Mouse (Mus musculus) MEL (cell line): Measurements from ENCODE around the gene Rsf1. TPM values are rescaled to one million over a fixed set of nuclear protein-coding genes. Genes with fewer than 3 reads are reported as not detected.
A peak's percentile ranks its signal among the peaks of the same experiment; 100 is the strongest.

Experiments
- DNase-seq: peaks from one replicate; pipeline ENCODE4 v3.0.0; 2011; ENCODE audit warnings: low read depth, low spot score
- H3K27ac ChIP-seq: 2 replicates; pipeline ENCODE4 v1.5.1; 2012; ENCODE audit warnings: low read depth, mild to moderate bottlenecking, control low read depth, low read length, moderate library complexity; ENCODE audit not compliant: control insufficient read depth
- H3K27me3 ChIP-seq, 2 experiments: fragments of 150-350 bp in 1 of 2; sonication (generic) in 1 of 2; 2 replicates each; pipeline ENCODE4 v1.6.1; 2012; ENCODE audit warnings: low read length in 2 of 2, mild to moderate bottlenecking in 2 of 2, improper control_type of control experiment in 1 of 2, moderate library complexity in 1 of 2; ENCODE audit not compliant: insufficient read depth in 2 of 2, control insufficient read depth in 1 of 2
- H3K36me3 ChIP-seq, 2 experiments: 2 replicates each; pipeline ENCODE4 v1.6.1; 2012 to 2014; ENCODE audit warnings: low read length in 2 of 2, improper control_type of control experiment in 1 of 2, inconsistent platforms in 1 of 2, mild to moderate bottlenecking in 1 of 2; ENCODE audit not compliant: insufficient read depth in 2 of 2, control insufficient read depth in 1 of 2
- H3K4me1 ChIP-seq, 2 experiments: fragments of 150-350 bp in 1 of 2; sonication (generic) in 1 of 2; 2 replicates each; pipeline ENCODE4 v1.6.1; 2012; ENCODE audit warnings: low read length in 2 of 2, improper control_type of control experiment in 1 of 2, mild to moderate bottlenecking in 1 of 2; ENCODE audit not compliant: insufficient read depth in 2 of 2, control insufficient read depth in 1 of 2
- H3K4me3 ChIP-seq, 2 experiments: fragments of 150-350 bp in 1 of 2; sonication (generic) in 1 of 2; 2 replicates each; pipeline ENCODE4 v1.5.1; 2012; ENCODE audit warnings: low read depth in 2 of 2, low read length in 2 of 2, mild to moderate bottlenecking in 2 of 2, moderate library complexity in 2 of 2, control low read depth in 1 of 2, improper control_type of control experiment in 1 of 2; ENCODE audit not compliant: control insufficient read depth in 1 of 2, insufficient read depth in 1 of 2
- H3K79me2 ChIP-seq: 2 replicates; pipeline ENCODE4 v1.6.1; 2012; ENCODE audit warnings: mild to moderate bottlenecking, low read length, moderate library complexity; ENCODE audit not compliant: control insufficient read depth, poor library complexity, insufficient read depth
- H3K9ac ChIP-seq: 2 replicates; pipeline ENCODE4 v1.6.1; 2012; ENCODE audit warnings: low read depth, mild to moderate bottlenecking, control low read depth, low read length, moderate library complexity; ENCODE audit not compliant: control insufficient read depth, poor library complexity, severe bottlenecking
- H3K9me3 ChIP-seq: fragments of 150-350 bp; sonication (generic); replicated peaks from 2 replicates; pipeline ENCODE4 v1.6.1; 2012; ENCODE audit warnings: mild to moderate bottlenecking, low read length, improper control_type of control experiment, moderate library complexity; ENCODE audit not compliant: insufficient read depth
- BHLHE40 ChIP-seq: IDR thresholded peaks from 2 replicates; pipeline ENCODE4 v1.6.1; 2012; ENCODE audit warnings: low read depth, mild to moderate bottlenecking, inconsistent platforms, low read length, improper control_type of control experiment, borderline replicate concordance
- CHD1 ChIP-seq: IDR thresholded peaks from 2 replicates; pipeline ENCODE4 v1.6.1; 2012; ENCODE audit warnings: low read depth, mild to moderate bottlenecking, inconsistent platforms, low read length, improper control_type of control experiment
- CHD2 ChIP-seq: IDR thresholded peaks from 2 replicates; pipeline ENCODE4 v1.6.1; 2011; ENCODE audit warnings: low read length, improper control_type of control experiment
- CTCF ChIP-seq, 3 experiments: IDR thresholded peaks in 2 of 3; conservative IDR thresholded peaks in 1 of 3; 2 replicates each; pipeline ENCODE4 v1.5.1; 2011 to 2012; ENCODE audit warnings: low read length in 3 of 3, low read depth in 2 of 3, mild to moderate bottlenecking in 2 of 3, improper control_type of control experiment in 1 of 3, inconsistent platforms in 1 of 3, mixed read lengths in 1 of 3, moderate library complexity in 1 of 3; ENCODE audit not compliant: control insufficient read depth in 1 of 3, insufficient read depth in 1 of 3, poor library complexity in 1 of 3, severe bottlenecking in 1 of 3
- E2F4 ChIP-seq: IDR thresholded peaks from 2 replicates; pipeline ENCODE4 v1.6.1; 2011; ENCODE audit warnings: low read depth, low read length, improper control_type of control experiment, borderline replicate concordance
- ELF1 ChIP-seq: IDR thresholded peaks from 2 replicates; pipeline ENCODE4 v1.6.1; 2014; ENCODE audit warnings: low read depth, mild to moderate bottlenecking, inconsistent platforms, low read length, improper control_type of control experiment, moderate library complexity
- EP300 ChIP-seq, 2 experiments: IDR thresholded peaks; 2 replicates each; pipeline ENCODE4 v1.6.1; 2011; ENCODE audit warnings: improper control_type of control experiment in 2 of 2, low read length in 2 of 2, low read depth in 1 of 2, mild to moderate bottlenecking in 1 of 2
- ETS1 ChIP-seq: IDR thresholded peaks from 2 replicates; pipeline ENCODE4 v1.6.1; 2012; ENCODE audit warnings: low read depth, mild to moderate bottlenecking, inconsistent platforms, low read length, improper control_type of control experiment, moderate library complexity
- GABPA ChIP-seq: IDR thresholded peaks from 2 replicates; pipeline ENCODE4 v1.6.1; 2012; ENCODE audit warnings: low read depth, mild to moderate bottlenecking, inconsistent platforms, low read length, improper control_type of control experiment, moderate library complexity
- GATA1 ChIP-seq: IDR thresholded peaks from 2 replicates; pipeline ENCODE4 v1.6.1; 2011; ENCODE audit warnings: low read depth, low read length, improper control_type of control experiment
- HCFC1 ChIP-seq: IDR thresholded peaks from 2 replicates; pipeline ENCODE4 v1.6.1; 2012; ENCODE audit warnings: low read depth, mild to moderate bottlenecking, inconsistent platforms, low read length, improper control_type of control experiment, moderate library complexity
- JUND ChIP-seq: IDR thresholded peaks from 2 replicates; pipeline ENCODE4 v1.6.1; 2011; ENCODE audit warnings: low read depth, mild to moderate bottlenecking, improper control_type of control experiment, low read length
- KAT2A ChIP-seq: conservative IDR thresholded peaks from 2 replicates; pipeline ENCODE4 v1.6.1; 2012; ENCODE audit warnings: low read depth, low read length, improper control_type of control experiment, inconsistent platforms
- MAFK ChIP-seq: IDR thresholded peaks from 2 replicates; pipeline ENCODE4 v1.6.1; 2011; ENCODE audit warnings: low read depth, mild to moderate bottlenecking, low read length, improper control_type of control experiment, borderline replicate concordance
- MAX ChIP-seq: IDR thresholded peaks from 2 replicates; pipeline ENCODE4 v1.6.1; 2011; ENCODE audit warnings: low read length, improper control_type of control experiment
- MAZ ChIP-seq: IDR thresholded peaks from 2 replicates; pipeline ENCODE4 v1.6.1; 2012; ENCODE audit warnings: low read depth, mild to moderate bottlenecking, inconsistent platforms, low read length, improper control_type of control experiment
- MEF2A ChIP-seq: IDR thresholded peaks from 2 replicates; pipeline ENCODE4 v1.6.1; 2014; ENCODE audit warnings: low read depth, mild to moderate bottlenecking, inconsistent platforms, low read length, improper control_type of control experiment; ENCODE audit not compliant: poor library complexity, insufficient replicate concordance, severe bottlenecking; ENCODE audit errors: extremely low read depth
- MXI1 ChIP-seq: IDR thresholded peaks from 2 replicates; pipeline ENCODE4 v1.6.1; 2011; ENCODE audit warnings: mild to moderate bottlenecking, low read depth, low read length, improper control_type of control experiment
- MYB ChIP-seq: IDR thresholded peaks from 2 replicates; pipeline ENCODE4 v1.6.1; 2011; ENCODE audit warnings: mild to moderate bottlenecking, low read depth, low read length, improper control_type of control experiment
- NELFE ChIP-seq: IDR thresholded peaks from 2 replicates; pipeline ENCODE4 v1.6.1; 2011; ENCODE audit warnings: low read depth, low read length, improper control_type of control experiment
- NRF1 ChIP-seq: IDR thresholded peaks from 2 replicates; pipeline ENCODE4 v1.6.1; 2014; ENCODE audit warnings: low read depth, mild to moderate bottlenecking, inconsistent platforms, low read length, improper control_type of control experiment, moderate library complexity; ENCODE audit not compliant: poor library complexity, insufficient read depth, severe bottlenecking
- POLR2A ChIP-seq, 2 experiments: IDR thresholded peaks; 2 replicates each; pipeline ENCODE4 v1.6.1; 2011 to 2012; ENCODE audit warnings: low read length in 2 of 2, mild to moderate bottlenecking in 2 of 2, control low read depth in 1 of 2, improper control_type of control experiment in 1 of 2, low read depth in 1 of 2, moderate library complexity in 1 of 2; ENCODE audit not compliant: control insufficient read depth in 1 of 2, insufficient read depth in 1 of 2, poor library complexity in 1 of 2
- POLR2AphosphoS2 ChIP-seq: IDR thresholded peaks from 2 replicates; pipeline ENCODE4 v1.6.1; 2011; ENCODE audit warnings: low read length, improper control_type of control experiment
- POLR2AphosphoS5 ChIP-seq: IDR thresholded peaks from 2 replicates; pipeline ENCODE4 v1.6.1; 2012; ENCODE audit warnings: low read depth, borderline replicate concordance, mild to moderate bottlenecking, inconsistent platforms, low read length, moderate library complexity, mixed read lengths
- RAD21 ChIP-seq: IDR thresholded peaks from 2 replicates; pipeline ENCODE4 v1.6.1; 2011; ENCODE audit warnings: mild to moderate bottlenecking, low read depth, low read length, improper control_type of control experiment
- RCOR1 ChIP-seq: IDR thresholded peaks from 2 replicates; pipeline ENCODE4 v1.6.1; 2012; ENCODE audit warnings: low read depth, mild to moderate bottlenecking, inconsistent platforms, low read length, improper control_type of control experiment
- SIN3A ChIP-seq: IDR thresholded peaks from 2 replicates; pipeline ENCODE4 v1.6.1; 2012; ENCODE audit warnings: low read length, improper control_type of control experiment, inconsistent platforms
- SMC3 ChIP-seq: IDR thresholded peaks from 2 replicates; pipeline ENCODE4 v1.6.1; 2011; ENCODE audit warnings: low read depth, low read length, improper control_type of control experiment
- TAL1 ChIP-seq: IDR thresholded peaks from 2 replicates; pipeline ENCODE4 v1.6.1; 2012; ENCODE audit warnings: mild to moderate bottlenecking, inconsistent platforms, low read length, moderate library complexity, mixed read lengths
- TBP ChIP-seq: IDR thresholded peaks from 2 replicates; pipeline ENCODE4 v1.8.0; 2011; ENCODE audit warnings: low read depth, low read length, improper control_type of control experiment
- TCF12 ChIP-seq: IDR thresholded peaks from 2 replicates; pipeline ENCODE4 v1.6.1; 2014; ENCODE audit warnings: low read depth, mild to moderate bottlenecking, inconsistent platforms, low read length, improper control_type of control experiment, moderate library complexity
- UBTF ChIP-seq: IDR thresholded peaks from 2 replicates; pipeline ENCODE4 v1.6.1; 2012; ENCODE audit warnings: low read depth, mild to moderate bottlenecking, inconsistent platforms, low read length, improper control_type of control experiment, moderate library complexity, borderline replicate concordance; ENCODE audit not compliant: insufficient read depth
- USF1 ChIP-seq: IDR thresholded peaks from 2 replicates; pipeline ENCODE4 v1.6.1; 2014; ENCODE audit warnings: low read depth, mild to moderate bottlenecking, inconsistent platforms, low read length, improper control_type of control experiment, moderate library complexity
- USF2 ChIP-seq, 2 experiments: IDR thresholded peaks; 2 replicates each; pipeline ENCODE4 v1.6.1; 2011 to 2012; ENCODE audit warnings: improper control_type of control experiment in 2 of 2, low read length in 2 of 2, borderline replicate concordance in 1 of 2, inconsistent platforms in 1 of 2, low read depth in 1 of 2, mild to moderate bottlenecking in 1 of 2; ENCODE audit not compliant: insufficient read depth in 1 of 2
- ZC3H11A ChIP-seq: IDR thresholded peaks from 2 replicates; pipeline ENCODE4 v1.6.1; 2012; ENCODE audit warnings: low read depth, mild to moderate bottlenecking, inconsistent platforms, low read length, improper control_type of control experiment
- ZKSCAN1 ChIP-seq: IDR thresholded peaks from 2 replicates; pipeline ENCODE4 v1.6.1; 2012; ENCODE audit warnings: low read depth, mild to moderate bottlenecking, inconsistent platforms, low read length, improper control_type of control experiment, moderate library complexity
- ZMIZ1 ChIP-seq: IDR thresholded peaks from 2 replicates; pipeline ENCODE4 v1.6.1; 2012; ENCODE audit warnings: low read depth, mild to moderate bottlenecking, inconsistent platforms, low read length, improper control_type of control experiment, moderate library complexity
- ZNF384 ChIP-seq: IDR thresholded peaks from 2 replicates; pipeline ENCODE4 v1.6.1; 2012; ENCODE audit warnings: low read depth, mild to moderate bottlenecking, inconsistent platforms, low read length, improper control_type of control experiment
- polyA plus RNA-seq, 2 experiments: library from polyadenylated mRNA; stranded (reverse) in 1 of 2; unstranded in 1 of 2; fragments of >175 nt in 1 of 2; fragments of >200 nt in 1 of 2; gene quantifications; 2 replicates each; pipeline versions ENCODE4 v1.2.1 to v1.2.4; 2012; ENCODE audit warnings: low replicate concordance in 2 of 2, low read depth in 1 of 2; ENCODE audit not compliant: insufficient read length in 2 of 2, insufficient read depth in 1 of 2, missing spikeins in 1 of 2
- total RNA-seq: library from RNA; depleted of rRNA; stranded (reverse); fragments of 300-350 nt; gene quantifications from 2 replicates; pipeline ENCODE4 v1.2.3, GENCODE M21; 2012

Rsf1 gene
- total and polyA plus RNA-seq, 3 experiments: 12.7 to 17.4 TPM; not detected in 1

DNA sequence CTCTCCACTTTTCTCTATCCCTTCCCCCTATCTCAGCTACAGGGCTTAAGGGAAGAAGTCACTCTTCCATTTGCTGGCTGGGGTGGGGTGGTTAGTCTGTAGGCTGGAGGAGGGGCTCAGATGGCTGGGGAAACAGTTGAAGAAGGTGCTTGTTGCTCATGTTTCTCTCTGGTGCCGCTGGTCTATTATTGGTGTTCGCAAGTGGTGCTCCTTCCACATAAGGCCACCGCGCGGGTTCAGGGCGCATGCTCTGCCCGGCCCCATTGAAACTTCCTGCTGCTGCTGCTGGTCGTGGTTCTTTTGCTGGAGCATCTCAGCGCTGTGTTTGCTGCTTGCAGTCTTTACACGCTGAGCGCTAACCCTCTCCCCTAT is 1.1 kb downstream of the Rsf1 start:
- peaks cover 40% of the 10 kb centered on the region for H3K79me2 ChIP-seq
- peaks cover 3 to 5% of the 10 kb centered on the region in 2 experiments; a peak in 3 of 4 replicates for H3K4me1 ChIP-seq
- H3K9ac ChIP-seq: peak overlapping the region; percentile 99
- H3K4me3 ChIP-seq: peak overlapping the region; percentile 86 to 98
- no peaks in the 10 kb centered on the region for H3K9me3 ChIP-seq
- peak overlapping the region; percentile 68 for H3K27ac ChIP-seq
- peaks cover 0 to 10% of the 10 kb centered on the region in 2 experiments; a peak in 2 of 4 replicates for H3K36me3 ChIP-seq
- DNase-seq: peak; percentile 96
- H3K27me3 ChIP-seq: no peaks in the 10 kb centered on the region
- no peak for TF ChIP-seq GATA1
- no peak for TF ChIP-seq USF1
- peak; percentile 94 for TF ChIP-seq NRF1
- peak; percentile 84; the same call in 1 of the 2 replicates for TF ChIP-seq UBTF
- no peak for TF ChIP-seq EP300 (IDR thresholded peaks at IDR 0.05; ENCODE audit: low read depth in 1 of 2, low read length in 2 of 2)
- peak; percentile 59 to 79; a peak in 3 of 4 replicates for TF ChIP-seq POLR2A (IDR thresholded peaks at IDR 0.05; ENCODE audit: control insufficient read depth in 1 of 2, insufficient read depth in 1 of 2, low read depth in 1 of 2, low read length in 2 of 2, poor library complexity in 1 of 2)
- TF ChIP-seq E2F4: no peak
- no peak for TF ChIP-seq SMC3
- peak; percentile 72; the same call in 1 of the 2 replicates for TF ChIP-seq MAX
- TF ChIP-seq SIN3A: peak; percentile 93
- no peak for TF ChIP-seq GABPA
- no peak for TF ChIP-seq TAL1
- no peak for TF ChIP-seq ZNF384
- TF ChIP-seq RAD21: no peak
- no peak for TF ChIP-seq MYB
- no peak for TF ChIP-seq MAFK
- peak; percentile 58; the same call in 1 of the 2 replicates for TF ChIP-seq NELFE
- no peak for TF ChIP-seq USF2 (IDR thresholded peaks at IDR 0.05; ENCODE audit: borderline replicate concordance in 1 of 2, insufficient read depth in 1 of 2, low read depth in 1 of 2, low read length in 2 of 2)
- no peak for TF ChIP-seq CHD1
- no peak for TF ChIP-seq ZKSCAN1
- TF ChIP-seq JUND: no peak
- TF ChIP-seq TCF12: peak; percentile 67
- peak; percentile 65 for TF ChIP-seq POLR2AphosphoS2
- peak; percentile 71; the same call in 1 of the 2 replicates for TF ChIP-seq ZMIZ1
- TF ChIP-seq ZC3H11A: no peak
- peak; percentile 57; the same call in 1 of the 2 replicates for TF ChIP-seq MAZ
- peak; percentile 79 for TF ChIP-seq MXI1
- TF ChIP-seq HCFC1: peak; percentile 71
- no peak for TF ChIP-seq MEF2A
- TF ChIP-seq CTCF (IDR thresholded peaks at IDR 0.05 in 2 of 3, conservative IDR thresholded peaks at IDR 0.05 in 1 of 3; ENCODE audit: control insufficient read depth in 1 of 3, insufficient read depth in 1 of 3, low read depth in 2 of 3, low read length in 3 of 3, poor library complexity in 1 of 3, severe bottlenecking in 1 of 3): no peak
- no peak for TF ChIP-seq KAT2A
- peak; percentile 92 for TF ChIP-seq TBP
- TF ChIP-seq ETS1: no peak; the same call in 1 of the 2 replicates
- peak; percentile 58 for TF ChIP-seq CHD2
- no peak for TF ChIP-seq POLR2AphosphoS5
- no peak for TF ChIP-seq BHLHE40
- TF ChIP-seq RCOR1: no peak
- TF ChIP-seq ELF1: peak; percentile 75
